Mouse (Mus musculus): ENCODE results near the gene Gm17677. TPM values are rescaled to one million over a fixed set of nuclear protein-coding genes. Genes with fewer than 3 reads are reported as not detected.

Gm17677 gene
- polyA plus RNA-seq (2012; rRNA removed), result not detected in 2 replicates

DNA sequence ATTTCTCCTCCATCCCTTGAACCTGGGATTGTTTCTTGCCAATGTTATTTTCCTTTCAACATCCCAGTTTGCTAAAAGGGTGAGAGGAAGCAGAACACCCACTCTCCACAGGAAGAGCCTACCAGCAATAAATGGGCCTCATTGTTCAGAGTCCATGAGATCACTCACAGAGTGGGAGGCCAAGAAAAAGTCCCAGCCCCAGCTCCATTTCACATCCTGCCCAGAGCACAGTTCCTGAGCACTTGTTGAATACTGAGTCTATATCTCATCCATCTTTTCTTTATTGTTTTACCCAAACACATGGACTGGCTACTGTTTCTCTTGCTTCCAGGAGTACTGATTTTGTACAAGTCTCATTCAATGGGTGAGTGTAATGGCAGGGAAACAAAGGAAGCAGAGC lies at the start of gene Gm17677:
Gm17677 (plus strand) TSS at position 301 of the 400 bp plus-strand sequence.
- no peak for DNase-seq (ENCODE audit: low spot score)

DNA sequence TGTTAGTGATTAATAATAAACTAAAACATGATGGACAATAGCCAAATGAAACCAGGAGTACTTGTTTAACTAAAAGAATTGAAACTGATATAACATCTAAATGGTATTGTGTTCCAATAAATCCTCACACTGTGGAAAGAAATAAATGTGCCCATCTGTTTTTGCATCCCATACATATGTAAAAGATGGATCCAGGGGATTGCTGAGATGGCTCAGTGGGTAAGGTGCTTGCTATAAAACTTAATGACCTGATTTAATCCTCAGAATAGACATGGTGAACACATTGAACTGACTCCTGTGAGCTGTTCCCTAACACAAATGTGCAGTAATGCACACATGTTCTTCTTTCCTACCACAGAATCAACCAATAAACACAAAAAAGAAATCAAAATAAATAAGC lies 48.9 kb upstream of the Gm17677 start:
- DNase-seq (ENCODE audit: low spot score), result no peak

DNA sequence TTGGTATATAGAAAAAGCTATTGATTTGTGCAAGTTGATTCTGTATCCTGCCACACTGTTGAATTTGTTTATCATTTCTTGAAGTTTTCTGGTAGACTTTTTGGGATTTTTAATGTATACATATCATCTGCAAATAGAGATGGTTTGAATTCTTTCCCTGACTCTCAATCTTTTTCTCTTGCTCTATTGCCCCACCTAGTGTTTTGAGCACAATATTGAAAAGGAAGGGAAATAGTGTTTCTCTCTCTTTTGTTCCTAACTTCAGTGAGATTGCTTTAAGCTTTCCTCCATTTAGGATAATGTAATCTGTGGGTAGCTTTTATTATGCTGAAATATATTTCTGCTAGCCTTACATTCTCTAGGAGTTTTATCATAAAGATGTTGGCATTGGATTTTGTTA lies 33.6 kb upstream of the Gm17677 start:
- DNase-seq (ENCODE audit: low spot score), result no peak

DNA sequence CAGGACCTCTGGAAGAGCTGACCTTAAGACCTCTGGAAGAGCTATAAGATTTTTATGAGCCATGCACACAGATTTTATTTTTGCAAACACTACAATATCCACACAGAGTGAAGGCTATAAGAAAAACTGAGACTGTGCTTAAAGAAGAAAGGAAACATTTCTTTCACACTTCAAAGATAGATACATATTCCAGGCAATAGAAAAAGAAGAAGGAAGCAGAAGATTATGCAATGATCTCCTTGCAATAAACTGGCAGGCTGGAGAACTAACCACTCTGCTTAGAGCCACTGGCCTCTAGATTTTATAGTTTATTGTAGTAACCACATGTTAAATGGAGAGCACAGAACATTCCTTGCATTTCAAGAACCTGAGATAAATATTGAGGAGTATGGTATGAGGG lies 16.0 kb downstream of the Gm17677 start:
- no peak for DNase-seq (ENCODE audit: low spot score)

DNA sequence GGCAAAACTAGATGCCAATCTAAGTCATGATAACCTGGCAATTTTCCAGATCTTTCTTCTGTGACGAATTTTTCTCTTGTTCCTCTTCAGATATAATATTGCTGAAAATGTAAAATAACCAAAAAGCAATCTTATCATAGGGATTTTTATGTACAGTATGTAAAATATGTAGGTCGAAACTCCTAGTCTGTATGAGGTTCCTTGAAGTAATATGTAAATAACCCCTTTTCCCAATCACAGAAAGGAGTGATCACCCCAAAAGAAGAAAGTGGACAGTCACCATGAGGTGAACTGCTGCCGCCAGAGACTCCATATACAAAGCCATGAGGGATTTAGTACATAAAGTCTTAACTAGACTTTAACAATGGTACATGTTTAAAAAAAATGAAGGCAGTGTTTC lies 37.2 kb downstream of the Gm17677 start, which contains the start of gene Gm17727:
Gm17727 (minus strand) TSS at position 101 of the 400 bp plus-strand sequence.
- DNase-seq (ENCODE audit: low spot score), result no peak

DNA sequence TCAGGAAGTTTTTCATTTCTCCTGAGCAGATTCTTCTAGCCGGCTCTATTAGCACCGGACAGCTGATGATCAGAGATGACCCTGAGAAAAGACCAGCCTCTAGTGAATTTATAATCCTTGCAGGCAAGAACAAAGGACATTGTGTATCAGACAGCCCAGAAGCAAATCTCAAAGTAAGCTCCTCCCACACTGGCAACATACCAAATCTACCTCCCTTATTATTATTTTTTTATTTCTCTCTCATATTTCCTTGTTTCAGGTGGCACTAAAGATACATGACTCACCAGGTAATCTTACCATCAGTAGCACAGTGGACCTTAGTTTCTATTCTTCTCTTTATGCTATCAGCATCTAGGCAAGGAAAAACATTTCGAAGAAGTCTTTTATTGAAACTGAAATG lies 49.2 kb downstream of the Gm17677 start, which contains the start of the genes Gm27235 and D730048I06Rik:
Gm27235 (minus strand) TSS at position 101 of the 400 bp plus-strand sequence.
D730048I06Rik (minus strand) TSS at position 112 of the 400 bp plus-strand sequence.
- DNase-seq (ENCODE audit: low spot score), result no peak

Other genes starting within 250 kb of the Gm17677 start
- gene Gm1113, start 222.8 kb upstream of the Gm17677 start, polyA plus RNA-seq (2012; rRNA removed), result not detected in 2 replicates
- 0.03 TPM in 1 of 2 replicates, not detected in the other for gene Ddx25, start 182.5 kb upstream of the Gm17677 start, polyA plus RNA-seq (2012; rRNA removed)
- gene Pus3, start 182.5 kb upstream of the Gm17677 start, polyA plus RNA-seq (2012; rRNA removed), result 10.8 and 13.5 TPM in 2 replicates
- gene Pate2, start 170.8 kb upstream of the Gm17677 start, polyA plus RNA-seq (2012; rRNA removed), result 0.18 and 0.25 TPM in 2 replicates
- 2.8 and 2.9 TPM in 2 replicates for gene Hyls1, start 170.7 kb upstream of the Gm17677 start, polyA plus RNA-seq (2012; rRNA removed)
- not detected in 2 replicates for gene Pate4, start 129.1 kb upstream of the Gm17677 start, polyA plus RNA-seq (2012; rRNA removed)
- gene Pate3, start 92.8 kb upstream of the Gm17677 start, polyA plus RNA-seq (2012; rRNA removed), result not detected in 2 replicates
- not detected in 2 replicates for gene Pate1, start 53.7 kb upstream of the Gm17677 start, polyA plus RNA-seq (2012; rRNA removed)
- not detected in 2 replicates for gene Gm17727, start 37.1 kb downstream of the Gm17677 start, polyA plus RNA-seq (2012; rRNA removed)
- gene Gm27235, start 49.1 kb downstream of the Gm17677 start, polyA plus RNA-seq (2012; rRNA removed), result not detected in 2 replicates
- gene D730048I06Rik, start 49.1 kb downstream of the Gm17677 start, polyA plus RNA-seq (2012; rRNA removed), result not detected in 2 replicates
- gene 9230110F15Rik, start 103.1 kb downstream of the Gm17677 start, polyA plus RNA-seq (2012; rRNA removed), result not detected in 2 replicates
- gene 9230113P08Rik, start 167.4 kb downstream of the Gm17677 start, polyA plus RNA-seq (2012; rRNA removed), result not detected in 2 replicates